Mouse (Mus musculus) bone marrow macrophage, adult 2 months (primary cell): ENCODE measurements at regions not wholly inside any gene's neighbourhood (a gene's known extent, or its start where the extent isn't known, plus 50 kb on each side); places are given as distances from the start of the nearest gene placed in this dataset.

ENCODE experiments used
- CTCF ChIP-seq: IDR thresholded peaks from 2 replicates; pipeline ENCODE4 v1.5.1; 2012; ENCODE audit warnings: low read depth, mild to moderate bottlenecking, low read length, moderate library complexity
- POLR2A ChIP-seq: IDR thresholded peaks from 2 replicates; pipeline ENCODE4 v1.6.1; 2012; ENCODE audit warnings: mild to moderate bottlenecking, low read depth, low read length, borderline replicate concordance

GRCm38 (mm10) chr16:76530886-76531285 lies 157.3 kb upstream of the Nrip1 start:
- TF ChIP-seq CTCF (no peak), POLR2A (no peak)
